Mouse (Mus musculus): Measurements from ENCODE around the gene Utp6. TPM values are rescaled to one million over a fixed set of nuclear protein-coding genes. Genes with fewer than 3 reads are reported as not detected.
"Not testable (repeated sequence)": the region's sequence is repeated elsewhere in the genome, so short reads cannot be mapped to it uniquely, and the experiment has no call there.

The Utp6 gene
- polyA plus RNA-seq, 2 experiments, result 29.9 to 54.8 TPM

DNA sequence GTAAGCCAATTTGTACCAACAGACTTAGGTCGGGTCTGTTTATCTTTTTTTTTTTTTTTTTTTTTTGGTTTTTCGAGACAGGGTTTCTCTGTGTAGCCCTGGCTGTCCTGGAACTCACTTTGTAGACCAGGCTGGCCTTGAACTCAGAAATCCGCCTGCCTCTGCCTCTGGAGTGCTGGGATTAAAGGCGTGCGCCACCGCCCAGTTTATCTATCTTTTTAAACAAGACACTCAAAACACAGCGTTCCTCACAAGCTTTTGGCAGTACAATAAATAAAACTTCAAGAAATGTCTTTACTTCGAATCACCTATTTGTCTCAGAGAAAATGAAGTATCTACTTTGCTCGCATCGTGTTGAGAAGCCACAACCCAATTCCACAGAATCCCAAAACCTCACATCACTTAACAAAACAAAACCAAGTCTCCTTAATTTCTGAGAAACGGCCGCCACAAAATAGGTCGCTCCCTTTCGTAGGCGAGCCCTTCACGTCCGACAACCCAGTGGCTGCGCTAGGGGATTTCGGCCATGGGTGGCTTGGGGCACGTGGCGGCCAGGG, 29.9 kb upstream of the Utp6 start:
- WGBS, result 28% methylated on average over 20 of the region's 21 CpGs
- DNase-seq (ENCODE audit: low spot score), result no peak

DNA sequence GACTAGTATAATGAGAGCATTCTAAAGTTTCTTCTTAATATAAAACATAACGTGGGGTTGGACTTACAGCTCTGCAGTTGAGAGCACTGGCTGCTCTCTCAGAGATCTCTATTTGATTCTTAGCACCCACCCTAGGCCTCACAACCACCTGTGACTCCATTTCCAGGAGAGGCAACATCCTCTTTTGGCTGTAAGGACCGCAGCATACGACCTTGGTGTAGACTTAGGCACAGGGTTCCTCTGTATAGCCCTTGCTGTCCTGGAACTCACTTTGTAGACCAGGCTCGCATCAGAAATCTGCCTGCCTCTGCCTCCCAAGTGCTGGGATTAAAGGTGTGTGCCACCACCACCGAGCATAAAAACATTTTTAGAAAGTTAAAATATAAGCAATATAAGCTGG, 29.4 kb upstream of the Utp6 start:
- Histone ChIP-seq H3K9me3 (ENCODE audit: control insufficient read depth, low read length) (no peaks in the 10 kb centered on the region), H3K27me3 (ENCODE audit: control insufficient read depth, insufficient read depth, low read length) (no peaks in the 10 kb centered on the region), H3K4me2 (replicated peaks; ENCODE audit: low read depth, low read length, severe bottlenecking) (no peak overlapping the region), H3K4me1 (ENCODE audit: control insufficient read depth, insufficient read depth, low read length) (peaks cover 3% of the 10 kb centered on the region; the same call in 1 of the 2 replicates), H3K9ac (ENCODE audit: low read depth, low read length, severe bottlenecking) (no peak overlapping the region), H3K4me3 (replicated peaks; ENCODE audit: low read length) (no peak overlapping the region), H3K36me3 (ENCODE audit: control insufficient read depth, insufficient read depth, low read length) (peaks cover 8% of the 10 kb centered on the region), H3K27ac (replicated peaks; ENCODE audit: low read depth, low read length) (no peak overlapping the region)
- WGBS, result 91% methylated on average over 5 of the region's 5 CpGs
- DNase-seq (ENCODE audit: low spot score), result no peak
- TF ChIP-seq POLR2A (IDR thresholded peaks at IDR 0.05; ENCODE audit: borderline replicate concordance, extremely low read depth, insufficient read depth, insufficient read length), result no peak
- no peak for ATAC-seq (ENCODE audit: low FRiP score, low read depth)

More for the DNA sequence above, 29.9 kb upstream of the Utp6 start:
- Histone ChIP-seq H3K9ac (ENCODE audit: low read depth, low read length, severe bottlenecking) (peak overlapping the region; percentile 91), H3K36me3 (ENCODE audit: control insufficient read depth, insufficient read depth, low read length) (peaks cover 13% of the 10 kb centered on the region), H3K4me1 (ENCODE audit: control insufficient read depth, insufficient read depth, low read length) (peaks cover 3% of the 10 kb centered on the region; the same call in 1 of the 2 replicates), H3K4me2 (replicated peaks; ENCODE audit: low read depth, low read length, severe bottlenecking) (peak overlapping the region; percentile 67), H3K9me3 (ENCODE audit: control insufficient read depth, low read length) (no peaks in the 10 kb centered on the region), H3K4me3 (replicated peaks; ENCODE audit: low read length) (peak overlapping the region; percentile 96), H3K27ac (replicated peaks; ENCODE audit: low read depth, low read length) (peak overlapping the region; percentile 97), H3K27me3 (ENCODE audit: control insufficient read depth, insufficient read depth, low read length) (no peaks in the 10 kb centered on the region)
- TF ChIP-seq POLR2A (IDR thresholded peaks at IDR 0.05; ENCODE audit: borderline replicate concordance, extremely low read depth, insufficient read depth, insufficient read length), result no peak
- no peak for ATAC-seq (ENCODE audit: low FRiP score, low read depth)

DNA sequence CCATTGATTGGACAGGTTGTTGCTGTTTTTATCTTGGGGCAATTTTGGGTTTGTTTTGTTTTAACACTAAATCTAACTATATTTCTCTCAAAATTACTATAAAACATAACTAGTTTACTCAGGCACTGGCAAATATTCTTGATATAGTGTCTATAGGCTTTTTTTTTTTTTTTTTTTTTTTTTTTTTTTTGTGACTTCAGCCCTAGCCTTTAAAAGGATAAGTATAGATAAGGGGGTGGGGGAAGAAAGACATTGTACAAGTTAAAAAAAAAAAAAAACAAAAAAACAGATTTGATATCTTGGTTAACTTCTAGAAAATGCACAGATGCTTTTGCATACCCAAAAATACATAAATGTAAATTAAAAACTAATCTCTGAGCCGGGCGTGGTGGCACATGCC, 27.9 kb upstream of the Utp6 start:
- Histone ChIP-seq H3K9me3 (ENCODE audit: control insufficient read depth, low read length) (no peaks in the 10 kb centered on the region), H3K4me1 (ENCODE audit: control insufficient read depth, insufficient read depth, low read length) (peaks cover 1% of the 10 kb centered on the region; the same call in 1 of the 2 replicates), H3K27me3 (ENCODE audit: control insufficient read depth, insufficient read depth, low read length) (no peaks in the 10 kb centered on the region), H3K36me3 (ENCODE audit: control insufficient read depth, insufficient read depth, low read length) (no peaks in the 10 kb centered on the region), H3K4me3 (replicated peaks; ENCODE audit: low read length) (no peak overlapping the region), H3K4me2 (replicated peaks; ENCODE audit: low read depth, low read length, severe bottlenecking) (no peak overlapping the region), H3K27ac (replicated peaks; ENCODE audit: low read depth, low read length) (no peak overlapping the region), H3K9ac (ENCODE audit: low read depth, low read length, severe bottlenecking) (no peak overlapping the region)
- WGBS, result 92% methylated on average over 2 of the region's 2 CpGs
- TF ChIP-seq POLR2A (IDR thresholded peaks at IDR 0.05; ENCODE audit: borderline replicate concordance, extremely low read depth, insufficient read depth, insufficient read length), result no peak
- DNase-seq (ENCODE audit: low spot score), result no peak
- ATAC-seq (ENCODE audit: low FRiP score, low read depth), result no peak

DNA sequence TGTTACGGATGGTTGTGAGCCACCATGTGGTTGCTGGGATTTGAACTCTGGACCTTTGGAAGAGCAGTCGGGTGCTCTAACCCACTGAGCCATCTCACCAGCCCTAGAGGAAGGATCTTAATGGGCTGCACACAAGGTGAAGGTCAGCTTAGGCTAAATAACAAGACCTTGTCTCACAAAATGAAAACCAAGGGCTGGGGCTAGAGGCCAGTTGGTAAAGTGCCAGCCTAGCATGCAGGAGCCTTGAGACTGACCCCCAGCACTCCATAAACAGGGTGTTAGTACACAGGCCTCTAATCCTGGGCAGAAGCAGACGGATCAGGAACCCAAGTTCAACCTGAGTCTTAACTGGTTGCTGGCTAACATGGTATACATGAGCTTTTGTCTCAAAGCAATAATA, 25.7 kb upstream of the Utp6 start:
- TF ChIP-seq POLR2A (IDR thresholded peaks at IDR 0.05; ENCODE audit: borderline replicate concordance, extremely low read depth, insufficient read depth, insufficient read length), result no peak
- Histone ChIP-seq H3K4me3 (replicated peaks; ENCODE audit: low read length) (no peak overlapping the region), H3K27me3 (ENCODE audit: control insufficient read depth, insufficient read depth, low read length) (no peaks in the 10 kb centered on the region), H3K36me3 (ENCODE audit: control insufficient read depth, insufficient read depth, low read length) (no peaks in the 10 kb centered on the region), H3K4me1 (ENCODE audit: control insufficient read depth, insufficient read depth, low read length) (no peaks in the 10 kb centered on the region), H3K4me2 (replicated peaks; ENCODE audit: low read depth, low read length, severe bottlenecking) (no peak overlapping the region), H3K9me3 (ENCODE audit: control insufficient read depth, low read length) (no peaks in the 10 kb centered on the region), H3K27ac (replicated peaks; ENCODE audit: low read depth, low read length) (no peak overlapping the region), H3K9ac (ENCODE audit: low read depth, low read length, severe bottlenecking) (no peak overlapping the region)
- ATAC-seq (ENCODE audit: low FRiP score, low read depth) (no peak), DNase-seq (ENCODE audit: low spot score) (no peak)
- 83% methylated on average over 3 of the region's 3 CpGs for WGBS

DNA sequence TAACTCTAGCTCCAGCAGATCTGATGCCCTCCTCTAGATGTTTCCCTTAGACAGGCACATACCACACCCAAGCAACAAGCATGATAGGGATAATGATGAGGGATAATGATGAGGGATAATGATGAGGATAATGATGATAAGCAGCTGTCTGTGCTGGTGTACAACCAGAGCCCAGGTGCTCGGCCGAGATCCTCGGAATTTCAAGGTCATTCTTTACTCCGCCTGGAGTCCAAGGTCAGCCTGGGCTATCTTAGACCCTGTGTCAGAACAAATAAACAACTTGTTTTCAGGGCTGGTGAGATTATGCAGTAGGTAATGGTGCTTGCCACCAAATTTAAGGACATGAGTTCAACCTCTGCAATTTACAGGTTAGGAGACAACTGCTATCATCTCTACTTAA, 24.7 kb upstream of the Utp6 start:
- TF ChIP-seq POLR2A (IDR thresholded peaks at IDR 0.05; ENCODE audit: borderline replicate concordance, extremely low read depth, insufficient read depth, insufficient read length), result no peak
- H3K4me2 ChIP-seq (replicated peaks; ENCODE audit: low read depth, low read length, severe bottlenecking), result no peak overlapping the region
- WGBS, result 92% methylated on average over 4 of the region's 4 CpGs
- ATAC-seq (ENCODE audit: low FRiP score, low read depth), result no peak
- no peak overlapping the region for H3K9ac ChIP-seq (ENCODE audit: low read depth, low read length, severe bottlenecking)
- no peak overlapping the region for H3K27ac ChIP-seq (replicated peaks; ENCODE audit: low read depth, low read length)
- H3K27me3 ChIP-seq (ENCODE audit: control insufficient read depth, insufficient read depth, low read length), result no peaks in the 10 kb centered on the region
- no peak overlapping the region for H3K4me3 ChIP-seq (replicated peaks; ENCODE audit: low read length)
- no peaks in the 10 kb centered on the region for H3K9me3 ChIP-seq (ENCODE audit: control insufficient read depth, low read length)
- H3K36me3 ChIP-seq (ENCODE audit: control insufficient read depth, insufficient read depth, low read length), result no peaks in the 10 kb centered on the region
- no peak for DNase-seq (ENCODE audit: low spot score)
- no peaks in the 10 kb centered on the region for H3K4me1 ChIP-seq (ENCODE audit: control insufficient read depth, insufficient read depth, low read length)

DNA sequence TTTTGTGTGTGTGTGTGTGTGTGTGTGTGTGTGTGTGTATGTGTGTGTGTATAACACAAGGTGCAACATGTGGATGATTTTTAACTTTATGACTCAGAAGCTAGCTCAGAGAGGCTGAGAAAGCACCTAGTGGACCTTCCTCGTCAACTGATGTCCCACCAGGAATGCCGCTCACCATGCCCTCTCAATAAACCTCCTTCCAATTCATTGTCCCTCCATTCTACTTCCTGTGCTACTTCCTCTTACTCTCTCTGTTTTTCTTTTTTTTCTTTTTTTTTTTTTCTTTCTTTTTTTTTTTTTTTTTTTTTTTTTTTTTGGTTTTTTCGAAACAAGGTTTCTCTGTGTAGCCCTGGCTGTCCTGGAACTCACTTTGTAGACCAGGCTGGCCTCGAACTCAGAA, 15.6 kb upstream of the Utp6 start:
- H3K9me3 ChIP-seq (ENCODE audit: control insufficient read depth, low read length); H3K27ac ChIP-seq (replicated peaks; ENCODE audit: low read depth, low read length); H3K4me2 ChIP-seq (replicated peaks; ENCODE audit: low read depth, low read length, severe bottlenecking); ATAC-seq (ENCODE audit: low FRiP score, low read depth); DNase-seq (ENCODE audit: low spot score); H3K4me3 ChIP-seq (replicated peaks; ENCODE audit: low read length); H3K36me3 ChIP-seq (ENCODE audit: control insufficient read depth, insufficient read depth, low read length); H3K9ac ChIP-seq (ENCODE audit: low read depth, low read length, severe bottlenecking): not testable (repeated sequence)
- WGBS, result 91% methylated on average over 3 of the region's 4 CpGs
- H3K27me3 ChIP-seq (ENCODE audit: control insufficient read depth, insufficient read depth, low read length), result peaks cover 16% of the 10 kb centered on the region; the same call in 1 of the 2 replicates
- H3K4me1 ChIP-seq (ENCODE audit: control insufficient read depth, insufficient read depth, low read length), result peaks cover 11% of the 10 kb centered on the region; the same call in 1 of the 2 replicates

DNA sequence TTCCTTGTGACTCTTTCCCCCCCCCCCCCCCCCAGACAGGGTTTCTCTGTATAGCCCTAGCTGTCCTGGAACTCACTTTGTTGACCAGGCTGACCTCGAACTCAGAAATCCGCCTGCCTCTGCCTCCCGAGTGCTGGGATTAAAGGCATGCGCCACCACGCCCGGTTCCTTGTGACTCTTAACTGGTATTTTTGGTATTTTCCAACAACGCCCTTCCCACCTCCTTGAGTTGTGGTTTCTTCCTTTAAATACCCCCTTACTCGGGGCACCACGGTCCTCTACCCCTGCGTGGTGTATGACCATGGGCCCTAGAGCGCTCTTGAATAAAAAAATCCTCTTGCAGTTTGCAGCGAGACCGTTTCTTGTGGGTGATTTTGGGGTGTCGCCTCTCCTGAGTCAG, 14.9 kb upstream of the Utp6 start:
- not testable (repeated sequence) for H3K4me3 ChIP-seq (replicated peaks; ENCODE audit: low read length); H3K36me3 ChIP-seq (ENCODE audit: control insufficient read depth, insufficient read depth, low read length); H3K27ac ChIP-seq (replicated peaks; ENCODE audit: low read depth, low read length); H3K9me3 ChIP-seq (ENCODE audit: control insufficient read depth, low read length); DNase-seq (ENCODE audit: low spot score); H3K4me2 ChIP-seq (replicated peaks; ENCODE audit: low read depth, low read length, severe bottlenecking); ATAC-seq (ENCODE audit: low FRiP score, low read depth); H3K9ac ChIP-seq (ENCODE audit: low read depth, low read length, severe bottlenecking)
- peaks cover 11% of the 10 kb centered on the region; the same call in 1 of the 2 replicates for H3K4me1 ChIP-seq (ENCODE audit: control insufficient read depth, insufficient read depth, low read length)
- WGBS, result 93% methylated on average over 14 of the region's 14 CpGs
- peaks cover 16% of the 10 kb centered on the region; the same call in 1 of the 2 replicates for H3K27me3 ChIP-seq (ENCODE audit: control insufficient read depth, insufficient read depth, low read length)

DNA sequence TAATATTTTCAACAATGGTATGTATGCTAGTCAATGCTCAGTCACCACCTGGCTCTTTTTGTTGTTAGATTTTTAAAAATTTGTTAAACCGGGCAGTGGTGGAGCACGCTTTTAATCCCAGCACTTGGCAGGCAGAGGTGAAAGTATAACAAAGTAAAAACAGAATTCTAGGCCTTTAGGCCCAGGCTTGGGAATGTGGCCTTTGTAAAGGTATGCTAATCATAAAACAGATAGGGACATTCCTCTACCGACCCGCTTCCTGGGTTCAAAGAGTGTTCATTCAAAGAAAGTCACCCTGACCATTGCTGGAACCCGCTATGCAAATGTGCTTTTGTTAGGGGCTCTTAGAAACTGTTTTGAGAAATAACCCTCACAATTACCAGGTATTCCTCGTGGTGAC, 14.5 kb upstream of the Utp6 start:
- peaks cover 16% of the 10 kb centered on the region; the same call in 1 of the 2 replicates for H3K27me3 ChIP-seq (ENCODE audit: control insufficient read depth, insufficient read depth, low read length)
- not testable (repeated sequence) for H3K27ac ChIP-seq (replicated peaks; ENCODE audit: low read depth, low read length); H3K4me2 ChIP-seq (replicated peaks; ENCODE audit: low read depth, low read length, severe bottlenecking); H3K9ac ChIP-seq (ENCODE audit: low read depth, low read length, severe bottlenecking); DNase-seq (ENCODE audit: low spot score); H3K9me3 ChIP-seq (ENCODE audit: control insufficient read depth, low read length); H3K36me3 ChIP-seq (ENCODE audit: control insufficient read depth, insufficient read depth, low read length); ATAC-seq (ENCODE audit: low FRiP score, low read depth); H3K4me3 ChIP-seq (replicated peaks; ENCODE audit: low read length)
- peaks cover 11% of the 10 kb centered on the region; the same call in 1 of the 2 replicates for H3K4me1 ChIP-seq (ENCODE audit: control insufficient read depth, insufficient read depth, low read length)
- WGBS, result 85% methylated on average over 6 of the region's 6 CpGs

All from limb, embryonic 14.5 days (tissue).